Mouse (Mus musculus) liver, embryonic 16.5 days (tissue): ENCODE results near the gene Rnf169. TPM values are rescaled to one million over a fixed set of nuclear protein-coding genes. Genes with fewer than 3 reads are reported as not detected.

ENCODE experiments used
- ATAC-seq: fragments of 200-750 bp; cut with Nextera tagmentation; 2 replicates; pipeline ENCODE4 v1.8.0; 2017; ENCODE audit warnings: low read depth, mild to moderate bottlenecking, moderate number of reproducible peaks, moderate library complexity
- H3K27ac ChIP-seq: fragments of 300-500 bp; sonication (generic); 2 replicates; pipeline ENCODE4 v1.5.1; 2014; ENCODE audit warnings: mild to moderate bottlenecking, low read length
- H3K27me3 ChIP-seq: fragments of 300-500 bp; sonication (generic); 2 replicates; pipeline ENCODE4 v1.6.1; 2014; ENCODE audit warnings: low read depth, low read length, mixed read lengths; ENCODE audit not compliant: control insufficient read depth, insufficient read depth
- H3K36me3 ChIP-seq: fragments of 300-500 bp; sonication (generic); 2 replicates; pipeline ENCODE4 v1.6.1; 2014; ENCODE audit warnings: mild to moderate bottlenecking; ENCODE audit not compliant: control insufficient read depth, insufficient read depth
- H3K4me1 ChIP-seq: fragments of 300-500 bp; sonication (generic); 2 replicates; pipeline ENCODE4 v1.6.1; 2014; ENCODE audit warnings: low read depth, low read length, mixed read lengths; ENCODE audit not compliant: control insufficient read depth
- H3K4me2 ChIP-seq: fragments of 300-500 bp; sonication (generic); 2 replicates; pipeline ENCODE4 v1.6.1; 2014; ENCODE audit warnings: low read depth, low read length, mixed read lengths
- H3K4me3 ChIP-seq: fragments of 300-500 bp; sonication (generic); 2 replicates; pipeline ENCODE4 v1.5.1; 2014; ENCODE audit warnings: low read depth, mild to moderate bottlenecking, low read length
- H3K9ac ChIP-seq: fragments of 300-500 bp; sonication (generic); 2 replicates; pipeline ENCODE4 v1.6.1; 2014; ENCODE audit warnings: low read depth, low read length
- H3K9me3 ChIP-seq: fragments of 300-500 bp; sonication (generic); replicated peaks from 2 replicates; pipeline ENCODE4 v1.6.1; 2016; ENCODE audit warnings: low read length; ENCODE audit not compliant: control insufficient read depth
- WGBS: fragments of 180-500 bp; shearing (Covaris S2); extraction: QIAGEN DNeasy Blood & Tissue Kit; methylation state at CpG from one replicate; pipeline ENCODE4 v1.1.7; 2014; ENCODE audit not compliant: insufficient replicate concordance; 5-methylcytosine and 5-hydroxymethylcytosine counted together
- polyA plus RNA-seq: library from polyadenylated mRNA; unstranded; fragments of >200 nt; fragmentation: Nextera tagmentation; extraction: Ambion mirVana; gene quantifications from 2 replicates; pipeline ENCODE4 v1.2.1, GENCODE M21; 2015

Rnf169 gene
- polyA plus RNA-seq, 1 experiment from 2014 or later: 1.5 TPM

DNA sequence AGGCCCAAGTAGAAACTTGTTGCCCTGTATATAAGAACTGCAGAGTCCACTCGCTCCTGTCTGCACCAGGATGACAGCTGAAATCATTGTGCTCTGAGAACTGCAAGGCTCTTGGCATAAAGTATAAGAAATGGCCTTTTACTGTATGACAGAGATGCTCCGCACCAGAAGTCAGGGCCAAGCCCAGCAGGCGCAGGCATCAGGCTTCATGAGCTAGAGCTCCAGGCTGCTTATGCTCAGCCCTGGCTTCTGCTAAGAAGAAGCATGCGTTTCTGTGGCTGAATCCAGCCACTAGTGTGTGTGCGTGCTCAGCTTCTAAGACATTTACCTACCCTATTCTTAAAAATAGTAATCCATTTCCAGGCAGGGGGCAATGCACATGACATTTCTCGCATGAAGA, 85.8 kb downstream of the Rnf169 start:
- H3K9me3 ChIP-seq: no peaks in the 10 kb centered on the region
- H3K4me1 ChIP-seq: no peaks in the 10 kb centered on the region
- no peak overlapping the region for H3K4me3 ChIP-seq
- H3K27ac ChIP-seq: no peak overlapping the region
- H3K4me2 ChIP-seq: no peak overlapping the region
- no peak for ATAC-seq
- no peaks in the 10 kb centered on the region for H3K36me3 ChIP-seq
- H3K27me3 ChIP-seq: no peaks in the 10 kb centered on the region
- WGBS: 73% methylated on average over 6 of the region's 6 CpGs
- H3K9ac ChIP-seq: no peak overlapping the region

DNA sequence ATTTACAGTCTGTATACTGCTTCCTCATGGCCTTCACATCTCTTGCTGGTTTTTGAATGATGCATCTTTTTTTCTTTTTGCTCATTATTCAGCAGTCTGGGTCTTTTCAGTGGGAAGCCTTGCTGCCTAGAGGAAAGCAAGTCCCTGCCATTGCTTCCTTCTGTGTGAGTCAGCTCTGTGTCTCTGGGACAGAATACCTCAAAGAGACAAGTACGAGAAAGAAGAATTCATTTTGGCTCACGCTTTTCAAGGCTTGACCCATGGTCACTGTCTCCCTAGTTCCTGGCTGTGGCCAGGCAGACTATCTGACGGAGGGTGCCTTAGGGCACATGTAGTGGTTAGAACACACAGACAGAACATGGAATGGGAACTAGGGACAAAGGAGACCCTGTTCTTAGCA, 86.3 kb downstream of the Rnf169 start:
- no peak for ATAC-seq
- no peaks in the 10 kb centered on the region for H3K4me1 ChIP-seq
- no peaks in the 10 kb centered on the region for H3K9me3 ChIP-seq
- no peaks in the 10 kb centered on the region for H3K36me3 ChIP-seq
- no peaks in the 10 kb centered on the region for H3K27me3 ChIP-seq
- no peak overlapping the region for H3K4me3 ChIP-seq
- no peak overlapping the region for H3K27ac ChIP-seq
- H3K4me2 ChIP-seq: no peak overlapping the region
- H3K9ac ChIP-seq: no peak overlapping the region
- 64% methylated on average over 3 of the region's 3 CpGs for WGBS

DNA sequence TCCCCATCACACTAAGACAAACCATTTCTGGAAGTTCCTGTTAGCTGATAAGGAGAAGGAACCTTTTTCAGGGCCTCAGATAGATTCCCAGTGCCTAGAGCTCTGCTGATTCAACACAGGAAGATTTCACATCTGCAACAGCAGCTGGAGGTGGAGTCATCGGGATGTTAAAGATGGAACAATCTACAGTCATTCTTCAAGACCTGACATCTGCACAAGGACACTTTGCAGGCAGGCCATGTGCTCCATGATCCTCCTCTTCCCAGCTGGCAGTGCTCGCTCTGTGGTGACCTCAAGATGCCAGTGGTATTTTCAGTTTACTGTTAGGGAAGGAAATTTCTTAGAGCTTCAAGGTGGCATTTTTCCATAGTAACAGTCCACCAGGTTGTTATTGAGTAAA, 87.9 kb downstream of the Rnf169 start:
- Histone ChIP-seq H3K36me3 (no peaks in the 10 kb centered on the region), H3K4me1 (no peaks in the 10 kb centered on the region), H3K9me3 (no peaks in the 10 kb centered on the region), H3K4me2 (no peak overlapping the region), H3K9ac (no peak overlapping the region), H3K27me3 (no peaks in the 10 kb centered on the region), H3K4me3 (no peak overlapping the region), H3K27ac (no peak overlapping the region)
- WGBS: 48% methylated on average over 2 of the region's 2 CpGs
- ATAC-seq: no peak

DNA sequence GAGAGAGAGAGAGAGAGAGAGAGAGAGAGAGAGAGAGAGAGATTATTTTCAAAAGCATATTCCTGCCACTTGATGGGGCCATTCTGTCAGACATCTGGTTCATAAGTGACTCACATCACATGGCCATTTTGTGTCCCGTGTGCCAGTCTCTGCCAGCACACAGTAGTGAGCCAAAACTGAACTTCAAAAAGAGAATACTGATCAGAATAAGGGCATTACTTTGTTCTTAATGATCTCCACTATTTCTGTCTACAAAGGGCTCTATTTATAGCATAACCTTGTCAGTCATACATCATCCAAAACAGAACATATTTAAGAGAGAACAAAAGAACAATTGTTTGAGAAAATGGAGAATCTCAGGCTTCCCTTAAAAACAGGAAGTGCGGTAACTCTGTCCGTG, 88.8 kb downstream of the Rnf169 start:
- 34% methylated on average over 3 of the region's 3 CpGs for WGBS
- no peak overlapping the region for H3K4me2 ChIP-seq
- ATAC-seq: no peak

DNA sequence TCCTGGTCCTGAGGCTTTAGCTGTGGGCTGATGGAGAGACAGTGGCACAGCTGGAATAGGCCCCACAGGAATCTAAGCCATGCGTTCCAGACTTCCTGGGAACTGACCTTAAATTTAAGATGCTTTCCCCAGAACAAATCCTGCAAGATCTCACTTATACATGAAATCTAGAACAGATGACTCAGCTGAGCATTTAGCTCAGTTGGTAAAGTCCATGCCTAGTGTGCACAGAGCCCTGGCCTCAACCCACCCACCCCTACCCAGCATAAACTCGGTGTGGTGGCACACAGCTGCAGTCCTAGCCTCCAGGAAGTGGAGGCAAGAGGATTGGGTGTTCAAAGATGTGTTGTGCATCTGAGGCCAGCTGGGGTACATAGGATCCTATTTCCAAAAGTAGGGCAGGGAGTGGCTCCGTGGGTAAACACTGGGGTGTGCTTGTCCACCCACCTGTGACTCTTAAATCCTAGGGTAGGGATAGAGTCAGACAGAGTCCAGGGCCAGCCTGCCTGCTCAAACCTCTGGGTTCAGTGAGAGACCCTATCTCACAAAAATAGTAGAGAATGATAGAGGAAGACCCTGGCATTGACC, 90.0 kb downstream of the Rnf169 start:
- WGBS: 53% methylated on average over 3 of the region's 3 CpGs
- Histone ChIP-seq H3K36me3 (no peaks in the 10 kb centered on the region), H3K9me3 (no peaks in the 10 kb centered on the region), H3K4me1 (no peaks in the 10 kb centered on the region), H3K4me2 (no peak overlapping the region), H3K27me3 (no peaks in the 10 kb centered on the region), H3K4me3 (no peak overlapping the region), H3K27ac (no peak overlapping the region), H3K9ac (no peak overlapping the region)
- no peak for ATAC-seq

More for the DNA sequence above, 88.8 kb downstream of the Rnf169 start:
- no peak overlapping the region for H3K27ac ChIP-seq
- no peak overlapping the region for H3K4me3 ChIP-seq
- no peaks in the 10 kb centered on the region for H3K4me1 ChIP-seq
- H3K36me3 ChIP-seq: no peaks in the 10 kb centered on the region
- H3K9me3 ChIP-seq: no peaks in the 10 kb centered on the region
- H3K9ac ChIP-seq: no peak overlapping the region
- H3K27me3 ChIP-seq: no peaks in the 10 kb centered on the region

DNA sequence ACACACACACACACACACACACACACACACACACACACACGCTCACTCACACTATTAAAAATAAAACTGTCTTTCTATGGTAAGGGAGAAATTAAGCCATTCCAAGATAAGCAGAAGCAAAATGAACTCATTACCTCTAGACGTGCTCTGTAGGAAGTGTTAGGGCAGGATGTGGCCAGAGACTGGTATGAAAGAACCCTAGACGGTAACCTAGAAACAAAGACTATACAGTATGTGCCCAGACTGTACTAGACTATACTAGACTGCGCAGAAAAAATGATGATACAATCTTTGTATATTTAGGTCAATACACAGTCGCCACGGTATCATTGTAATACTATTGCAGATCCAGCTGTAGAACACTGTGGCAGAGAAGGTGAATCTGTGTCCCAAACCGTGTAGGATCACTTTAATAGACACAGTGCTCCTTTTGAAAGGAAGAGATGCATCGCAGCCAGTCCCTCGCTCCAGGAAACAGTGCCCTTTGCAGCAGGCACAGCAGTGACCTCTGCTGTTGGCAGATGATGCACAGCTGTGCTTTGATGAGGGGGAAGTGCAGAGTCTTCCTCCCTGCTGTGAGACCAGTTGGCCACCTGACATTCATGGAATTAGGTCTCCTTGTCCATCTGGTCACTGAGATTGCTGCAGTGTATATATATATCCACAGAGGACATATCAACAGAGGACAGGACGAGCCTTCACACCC, 90.9 kb downstream of the Rnf169 start:
- Histone ChIP-seq H3K27me3 (no peaks in the 10 kb centered on the region), H3K36me3 (no peaks in the 10 kb centered on the region), H3K4me2 (no peak overlapping the region), H3K27ac (no peak overlapping the region), H3K9me3 (no peaks in the 10 kb centered on the region), H3K9ac (no peak overlapping the region), H3K4me1 (no peaks in the 10 kb centered on the region), H3K4me3 (no peak overlapping the region)
- 29% methylated on average over 10 of the region's 10 CpGs for WGBS
- ATAC-seq: no peak

DNA sequence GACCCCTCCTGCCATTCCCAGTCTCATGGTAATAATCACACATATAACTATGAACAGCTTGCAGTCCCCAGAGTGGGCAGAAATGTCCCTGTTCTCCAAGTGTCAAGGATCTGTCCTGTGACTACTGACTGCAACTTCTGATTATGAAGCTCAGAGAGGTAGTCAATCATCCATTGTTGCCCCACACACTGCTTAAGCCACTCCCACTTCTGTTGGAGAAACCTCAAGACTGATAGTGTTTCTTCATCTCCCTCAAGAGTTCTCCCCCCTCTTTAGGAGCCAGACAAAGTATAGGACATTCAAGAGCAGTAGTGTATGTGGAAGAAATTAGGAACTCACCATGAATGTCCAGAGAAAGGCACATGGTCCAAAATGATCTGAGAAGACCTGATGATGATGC, 92.5 kb downstream of the Rnf169 start:
- Histone ChIP-seq H3K27ac (no peak overlapping the region), H3K36me3 (no peaks in the 10 kb centered on the region), H3K9me3 (no peaks in the 10 kb centered on the region), H3K9ac (no peak overlapping the region), H3K4me1 (no peaks in the 10 kb centered on the region), H3K27me3 (no peaks in the 10 kb centered on the region), H3K4me2 (no peak overlapping the region), H3K4me3 (no peak overlapping the region)
- ATAC-seq: no peak

DNA sequence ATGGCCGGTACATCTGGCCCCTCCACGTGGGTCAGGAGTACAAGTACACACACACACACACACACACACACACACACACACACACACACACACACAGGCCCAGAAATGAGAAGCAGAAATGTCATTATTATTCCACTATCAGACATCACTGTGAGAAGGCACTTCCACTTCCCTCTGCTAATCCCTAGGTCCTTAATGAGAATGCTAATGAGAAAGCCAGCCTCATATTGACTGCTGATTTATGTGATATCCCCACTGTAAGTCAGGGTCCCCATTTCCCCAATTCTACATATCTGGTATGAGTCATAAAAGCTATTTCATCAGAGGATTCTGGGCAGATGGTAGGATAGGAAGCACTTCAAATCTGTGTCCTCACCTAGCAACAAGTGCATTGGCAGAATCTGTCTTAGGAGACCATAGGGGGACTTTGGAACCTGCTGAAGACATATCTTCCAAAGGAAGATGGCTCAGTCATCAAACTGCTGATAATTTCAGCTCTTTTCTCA, 93.0 kb downstream of the Rnf169 start:
- WGBS: 40% methylated on average over 2 of the region's 2 CpGs
- Histone ChIP-seq H3K4me2 (no peak overlapping the region), H3K4me3 (no peak overlapping the region), H3K9me3 (no peaks in the 10 kb centered on the region), H3K27me3 (no peaks in the 10 kb centered on the region), H3K4me1 (no peaks in the 10 kb centered on the region), H3K36me3 (no peaks in the 10 kb centered on the region), H3K9ac (no peak overlapping the region), H3K27ac (no peak overlapping the region)
- no peak for ATAC-seq

DNA sequence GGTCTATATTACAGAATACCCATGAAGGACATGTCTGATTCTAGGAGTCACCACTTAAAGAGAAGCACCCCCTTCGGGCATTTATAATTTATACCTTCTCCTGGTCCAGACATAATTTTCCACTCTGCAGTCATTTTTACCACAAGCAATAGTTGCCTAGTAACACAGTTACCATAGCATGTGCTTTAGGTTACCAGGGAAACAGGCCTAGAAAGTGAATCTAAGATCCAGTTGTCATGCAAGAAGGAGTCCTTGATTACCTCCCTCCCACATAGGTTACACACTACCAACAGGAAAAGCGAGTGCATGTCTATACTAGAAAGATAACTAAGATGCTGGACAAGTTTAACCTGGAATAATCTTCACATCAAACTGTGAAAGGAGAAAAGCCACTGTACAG, 102.0 kb downstream of the Rnf169 start:
- no peak overlapping the region for H3K4me3 ChIP-seq
- no peaks in the 10 kb centered on the region for H3K9me3 ChIP-seq
- no peaks in the 10 kb centered on the region for H3K4me1 ChIP-seq
- H3K36me3 ChIP-seq: no peaks in the 10 kb centered on the region
- no peak overlapping the region for H3K4me2 ChIP-seq
- H3K27me3 ChIP-seq: no peaks in the 10 kb centered on the region
- no peak overlapping the region for H3K9ac ChIP-seq
- 54% methylated on average over 2 of the region's 2 CpGs for WGBS
- ATAC-seq: no peak
- H3K27ac ChIP-seq: no peak overlapping the region
